Mouse (Mus musculus): ENCODE measurements around the gene Prkd2.
A peak's percentile ranks its signal among the peaks of the same experiment; 100 is the strongest.

The Prkd2 gene

GRCm38 (mm10) chr7:16903439-16903955, 60.8 kb downstream of the Prkd2 start:
- DNase-seq: no peak

DNA sequence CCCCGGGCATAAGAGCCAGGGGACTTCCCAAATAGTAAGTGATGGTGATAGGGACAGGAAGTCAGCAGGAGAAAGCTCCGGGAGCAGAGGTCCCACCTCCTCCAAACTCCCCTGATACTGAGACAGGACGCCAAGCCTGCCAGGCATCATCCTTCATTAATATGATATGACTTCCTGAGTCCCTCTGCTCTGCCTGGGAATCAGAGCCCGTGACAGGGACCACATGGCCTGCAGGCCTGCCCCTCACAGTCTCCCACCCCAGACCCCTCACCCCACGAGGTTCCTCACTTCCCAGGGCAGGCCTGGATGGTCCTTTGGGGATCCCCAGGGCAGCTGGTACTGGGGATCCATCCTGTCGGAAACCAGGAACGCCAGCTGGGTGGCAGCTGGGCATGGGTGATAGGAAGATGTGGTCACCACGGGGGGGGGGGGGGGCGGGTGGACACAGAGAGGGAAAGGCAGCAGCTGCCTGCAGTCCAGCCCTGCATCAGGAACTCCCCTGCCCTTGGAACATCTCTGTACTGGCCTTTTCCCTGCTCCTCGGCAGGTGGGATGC, 61.5 kb downstream of the Prkd2 start:
- DNase-seq: no peak

GRCm38 (mm10) chr7:16905491-16906021, 62.9 kb downstream of the Prkd2 start:
- no peak for DNase-seq

- DNase-seq: no peak
These were observed 63.6 kb downstream of the Prkd2 start, which contains the start of gene Ptgir for GRCm38 (mm10) chr7:16906281-16906680. Gene Ptgir (plus strand): TSS chr7:16906490.

DNA sequence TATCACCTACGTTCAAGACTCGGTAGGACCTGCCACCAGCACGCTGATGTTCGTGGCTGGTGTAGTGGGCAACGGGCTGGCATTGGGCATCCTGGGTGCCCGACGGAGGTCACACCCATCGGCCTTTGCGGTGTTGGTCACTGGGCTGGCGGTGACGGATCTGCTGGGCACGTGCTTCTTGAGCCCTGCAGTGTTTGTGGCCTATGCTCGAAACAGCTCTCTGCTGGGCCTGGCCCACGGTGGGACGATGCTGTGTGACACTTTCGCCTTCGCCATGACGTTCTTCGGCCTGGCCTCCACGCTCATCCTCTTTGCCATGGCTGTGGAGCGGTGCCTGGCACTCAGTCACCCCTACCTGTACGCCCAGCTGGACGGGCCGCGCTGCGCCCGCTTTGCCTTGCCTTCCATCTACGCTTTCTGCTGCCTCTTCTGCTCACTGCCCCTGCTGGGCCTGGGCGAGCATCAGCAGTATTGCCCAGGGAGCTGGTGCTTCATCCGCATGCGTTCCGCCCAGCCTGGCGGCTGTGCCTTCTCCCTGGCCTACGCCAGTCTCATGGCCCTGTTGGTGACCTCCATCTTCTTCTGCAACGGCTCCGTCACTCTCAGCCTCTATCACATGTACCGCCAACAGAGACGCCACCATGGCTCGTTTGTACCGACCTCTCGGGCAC, 64.3 kb downstream of the Prkd2 start:
- DNase-seq: no peak

- DNase-seq: no peak
These were observed 65.1 kb downstream of the Prkd2 start for GRCm38 (mm10) chr7:16907842-16908241.

GRCm38 (mm10) chr7:16908367-16908766, 65.7 kb downstream of the Prkd2 start:
- no peak for DNase-seq

DNA sequence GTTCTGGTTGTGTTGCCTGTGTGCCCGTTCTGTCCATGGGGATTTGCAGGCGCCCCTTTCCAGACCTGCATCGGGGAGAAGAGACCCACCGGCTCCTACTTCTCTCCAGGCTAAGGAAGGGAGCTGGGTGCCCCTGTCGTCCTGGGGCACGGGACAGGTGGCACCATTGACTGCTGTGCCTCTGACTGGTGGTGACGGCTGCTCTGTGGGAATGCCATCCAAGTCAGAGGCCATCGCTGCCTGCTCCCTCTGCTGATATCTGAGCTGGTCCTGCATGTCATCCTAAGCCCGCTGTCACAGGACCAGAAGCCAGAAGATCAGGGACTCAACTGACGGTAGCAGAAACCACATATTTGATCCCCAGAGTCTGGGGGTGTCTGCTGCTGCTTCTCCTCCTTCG, 66.2 kb downstream of the Prkd2 start:
- DNase-seq: no peak

DNA sequence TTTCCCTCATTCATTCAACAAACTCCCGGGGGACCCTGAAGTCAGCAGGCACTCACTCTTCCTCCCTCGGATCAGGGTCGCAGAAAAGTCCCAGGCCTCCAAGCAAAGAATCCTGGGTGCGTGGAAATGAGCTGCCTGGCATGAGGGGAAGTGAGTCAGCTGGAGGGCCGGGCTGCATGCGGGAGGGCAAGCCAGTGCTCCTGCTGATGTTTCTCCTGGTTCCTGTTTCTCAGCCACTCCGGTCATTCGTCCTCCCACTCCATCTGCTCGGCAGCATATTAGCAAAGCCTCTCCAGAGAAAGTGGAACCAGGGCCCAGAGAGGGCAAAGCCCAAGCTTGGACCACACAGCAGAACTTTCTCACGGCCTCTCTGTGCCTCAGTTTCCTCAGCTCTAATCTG, 67.2 kb downstream of the Prkd2 start:
- no peak for DNase-seq

- DNase-seq: no peak
These were observed 69.2 kb downstream of the Prkd2 start for GRCm38 (mm10) chr7:16911904-16912303.

GRCm38 (mm10) chr7:16912360-16912759, 69.7 kb downstream of the Prkd2 start:
- no peak for DNase-seq

GRCm38 (mm10) chr7:16913806-16914452, 71.2 kb downstream of the Prkd2 start:
- DNase-seq: peak; percentile 80

GRCm38 (mm10) chr7:16914453-16915343, 72.0 kb downstream of the Prkd2 start:
- no peak for DNase-seq

- no peak for DNase-seq
These were observed 73.0 kb downstream of the Prkd2 start for GRCm38 (mm10) chr7:16915461-16916340.

DNA sequence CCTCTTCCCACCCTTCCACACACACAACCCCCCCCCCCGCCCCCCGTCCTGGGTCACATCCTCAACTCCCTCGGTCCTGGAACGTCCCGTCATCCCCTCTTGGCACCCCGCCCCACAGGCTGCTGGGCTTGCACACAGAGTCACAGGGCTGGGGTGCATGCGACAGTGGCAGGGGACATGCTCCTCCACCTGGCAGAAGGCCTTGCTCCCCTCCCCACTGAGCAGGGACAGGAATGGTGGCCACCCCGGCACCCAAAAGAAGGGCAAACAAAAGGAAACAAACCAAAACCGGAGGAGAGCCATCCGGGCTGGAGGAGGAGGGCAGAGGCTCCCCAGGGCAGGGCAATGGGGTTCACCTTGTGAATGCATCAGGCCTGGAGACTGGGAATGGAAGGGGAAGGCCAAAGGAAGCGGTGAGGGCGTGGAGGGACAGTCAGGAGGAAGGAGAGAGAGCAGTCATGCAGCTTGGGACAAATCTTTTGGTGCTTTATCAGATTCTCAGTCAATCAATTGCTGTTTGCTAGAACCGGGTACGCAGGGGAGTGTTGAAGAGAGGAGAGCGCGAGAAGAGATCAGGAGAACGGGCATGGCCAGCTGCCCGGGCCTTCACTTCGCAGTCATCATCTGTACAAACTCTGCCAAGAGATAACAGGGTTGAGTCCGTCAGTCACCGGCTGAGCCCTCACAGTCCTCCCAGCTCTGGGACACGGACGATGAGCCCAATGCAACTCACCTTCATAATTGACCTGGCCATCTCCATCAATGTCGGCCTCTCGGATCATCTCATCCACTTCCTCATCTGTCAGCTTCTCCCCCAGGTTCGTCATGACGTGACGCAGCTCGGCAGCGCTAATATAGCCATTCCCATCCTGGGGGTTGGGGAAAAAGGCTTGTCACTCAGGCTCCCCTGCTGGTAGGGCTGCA, 73.9 kb downstream of the Prkd2 start:
- peak; percentile 54 for DNase-seq

DNA sequence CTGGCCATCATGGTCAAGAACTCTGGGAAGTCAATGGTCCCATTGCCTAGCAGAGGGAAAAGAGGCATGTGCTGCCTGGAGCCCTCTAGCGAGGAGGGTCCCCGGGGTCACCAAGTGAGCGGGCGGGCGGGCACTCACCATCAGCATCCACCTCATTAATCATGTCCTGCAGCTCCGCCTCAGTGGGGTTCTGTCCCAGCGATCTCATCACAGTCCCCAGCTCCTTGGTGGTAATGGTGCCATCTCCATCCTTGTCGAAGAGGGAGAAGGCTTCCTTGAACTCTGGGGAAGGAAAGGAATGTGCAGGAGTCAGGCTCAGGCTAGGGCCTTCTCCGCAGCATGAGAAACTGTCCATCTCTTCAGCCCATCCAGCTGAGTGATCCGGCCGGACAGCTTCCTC, 74.7 kb downstream of the Prkd2 start:
- DNase-seq: no peak

GRCm38 (mm10) chr7:16918014-16918413, 75.3 kb downstream of the Prkd2 start:
- peak; percentile 42 for DNase-seq

DNA sequence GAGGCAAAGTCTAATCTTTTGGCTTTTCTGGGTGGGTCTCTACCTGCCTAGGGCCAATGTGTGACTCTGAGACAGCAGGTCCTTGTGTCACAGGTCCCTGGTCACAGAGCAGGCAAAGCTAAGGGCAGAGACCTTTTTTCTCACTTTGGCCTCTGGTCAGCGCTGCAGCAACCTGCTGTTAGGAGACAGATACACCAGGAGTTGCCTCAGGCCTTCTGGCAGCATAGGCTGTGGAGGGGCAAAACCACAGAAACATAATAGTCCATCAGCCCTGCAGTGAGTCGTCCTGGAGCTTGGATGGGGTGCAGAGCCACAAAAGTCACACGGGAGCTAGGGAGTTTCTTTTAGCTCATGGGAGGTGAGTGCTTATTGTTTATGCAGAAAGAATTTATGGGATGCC, 76.0 kb downstream of the Prkd2 start:
- DNase-seq: peak; percentile 44

DNA sequence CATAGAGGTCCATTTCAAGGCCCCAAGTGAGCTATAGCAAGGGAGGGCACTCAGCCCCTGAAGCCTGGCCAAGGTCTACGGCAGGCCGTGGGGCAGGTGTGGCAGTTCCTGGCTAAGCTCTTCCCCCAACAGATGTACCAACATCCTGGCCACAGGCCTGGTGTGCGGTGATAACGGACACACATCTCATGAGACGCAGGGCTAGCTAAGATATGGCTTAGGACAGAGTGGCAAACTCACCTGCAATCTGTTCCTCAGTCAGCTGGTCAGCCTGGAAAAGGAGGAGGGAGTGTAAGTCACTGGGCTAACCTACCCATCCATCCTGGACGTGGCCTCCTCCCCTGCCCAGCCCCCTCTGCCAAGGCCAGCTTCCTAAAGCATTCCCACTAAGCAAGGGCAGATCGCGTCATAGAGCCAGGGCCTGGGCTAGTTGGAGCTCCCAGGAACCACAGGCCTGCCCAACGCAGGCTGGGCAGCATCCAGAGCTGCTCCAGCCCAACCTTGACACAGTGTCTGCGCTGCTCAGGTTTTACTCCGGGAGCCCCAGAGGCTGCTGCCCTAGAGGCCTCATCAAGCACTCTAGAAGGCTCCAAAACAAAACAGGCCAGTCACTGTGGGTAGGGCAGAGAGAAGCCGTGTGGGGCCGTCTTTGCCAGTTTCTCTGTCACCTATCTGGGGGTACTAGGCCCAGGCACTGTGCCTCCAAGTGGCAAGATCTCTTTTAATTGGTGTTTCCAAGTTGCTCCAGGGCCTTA, 76.9 kb downstream of the Prkd2 start:
- DNase-seq: peak; percentile 47
